Mouse (Mus musculus): Measurements from ENCODE around the gene 5330417H12Rik. TPM values are rescaled to one million over a fixed set of nuclear protein-coding genes. Genes with fewer than 3 reads are reported as not detected.

The 5330417H12Rik gene
- total RNA-seq, 2 experiments from 2014 or later, result not detected

Other genes with a start within 250 kb of the 5330417H12Rik start
- gene Olfml1, start 57.7 kb downstream of the 5330417H12Rik start, total RNA-seq (2021), result 1 to 10 TPM; 1.5 to 1.7 TPM
- gene Ppfibp2, start 30.0 kb downstream of the 5330417H12Rik start, total RNA-seq (2021), result 10 to 100 TPM; 13.9 to 15.6 TPM
- not detected for gene Cyb5r2, start 132.9 kb upstream of the 5330417H12Rik start, total RNA-seq (2021)
- gene Ovch2, start 176.0 kb upstream of the 5330417H12Rik start, total RNA-seq (2021), result not detected
- gene Olfr467, start 187.1 kb upstream of the 5330417H12Rik start, total RNA-seq (2021), result not detected
- gene Olfr469, start 200.4 kb upstream of the 5330417H12Rik start, total RNA-seq (2021), result not detected
- gene Olfr470, start 222.3 kb upstream of the 5330417H12Rik start, total RNA-seq (2021), result not detected

All from gastrocnemius, adult 18-20 months (tissue).